Mouse (Mus musculus): ENCODE data around the gene Ptgir. TPM values are rescaled to one million over a fixed set of nuclear protein-coding genes. Genes with fewer than 3 reads are reported as not detected.
"Not testable (repeated sequence)": the region's sequence is repeated elsewhere in the genome, so short reads cannot be mapped to it uniquely, and the experiment has no call there.

Ptgir gene
- polyA plus RNA-seq, 1 experiment from 2014 or later: 2.2 TPM

GRCm38 (mm10) chr7:16948923-16949458, 42.7 kb downstream of the Ptgir start:
- WGBS (ENCODE audit: missing documents): 83% methylated on average over 8 of the region's 8 CpGs
- Histone ChIP-seq H3K4me3 (ENCODE audit: inconsistent target) (no peak overlapping the region), H3K27ac (no peak overlapping the region), H3K36me3 (ENCODE audit: inconsistent target) (no peaks in the 10 kb centered on the region), H3K79me2 (ENCODE audit: inconsistent target) (no peaks in the 10 kb centered on the region)

GRCm38 (mm10) chr7:16949908-16950841, 43.9 kb downstream of the Ptgir start:
- H3K27ac ChIP-seq: no peak overlapping the region
- H3K4me3 ChIP-seq (ENCODE audit: inconsistent target): no peak overlapping the region
- 10% methylated on average over 29 of the region's 29 CpGs for WGBS (ENCODE audit: missing documents)
- H3K79me2 ChIP-seq (ENCODE audit: inconsistent target): no peaks in the 10 kb centered on the region
- H3K36me3 ChIP-seq (ENCODE audit: inconsistent target): no peaks in the 10 kb centered on the region

GRCm38 (mm10) chr7:16950861-16951635, 44.8 kb downstream of the Ptgir start:
- no peak overlapping the region for H3K4me3 ChIP-seq (ENCODE audit: inconsistent target)
- WGBS (ENCODE audit: missing documents): 26% methylated on average over 15 of the region's 18 CpGs
- H3K36me3 ChIP-seq (ENCODE audit: inconsistent target): no peaks in the 10 kb centered on the region
- H3K27ac ChIP-seq: no peak overlapping the region
- H3K79me2 ChIP-seq (ENCODE audit: inconsistent target): no peaks in the 10 kb centered on the region

- not testable (repeated sequence) for H3K4me3 ChIP-seq (ENCODE audit: inconsistent target); H3K27ac ChIP-seq; H3K79me2 ChIP-seq (ENCODE audit: inconsistent target); H3K36me3 ChIP-seq (ENCODE audit: inconsistent target)
- WGBS (ENCODE audit: missing documents): 90% methylated on average over 2 of the region's 2 CpGs
Observed at GRCm38 (mm10) chr7:16953776-16954175, 47.5 kb downstream of the Ptgir start.

- Histone ChIP-seq H3K4me3 (ENCODE audit: inconsistent target) (no peak overlapping the region), H3K79me2 (ENCODE audit: inconsistent target) (no peaks in the 10 kb centered on the region), H3K36me3 (ENCODE audit: inconsistent target) (no peaks in the 10 kb centered on the region), H3K27ac (no peak overlapping the region)
- WGBS (ENCODE audit: missing documents): 71% methylated on average over 3 of the region's 4 CpGs
Observed at GRCm38 (mm10) chr7:16955712-16956111, 49.4 kb downstream of the Ptgir start.

- H3K36me3 ChIP-seq (ENCODE audit: inconsistent target): no peaks in the 10 kb centered on the region
- 85% methylated on average over 15 of the region's 15 CpGs for WGBS (ENCODE audit: missing documents)
- no peak overlapping the region for H3K4me3 ChIP-seq (ENCODE audit: inconsistent target)
- no peaks in the 10 kb centered on the region for H3K79me2 ChIP-seq (ENCODE audit: inconsistent target)
- H3K27ac ChIP-seq: no peak overlapping the region
Observed at GRCm38 (mm10) chr7:16956410-16957265, 50.3 kb downstream of the Ptgir start.

- 64% methylated on average over 16 of the region's 17 CpGs for WGBS (ENCODE audit: missing documents)
- H3K4me3 ChIP-seq (ENCODE audit: inconsistent target): no peak within 1 kb of the TSS
- no peak within 1 kb of the TSS for H3K27ac ChIP-seq
- H3K36me3 ChIP-seq (ENCODE audit: inconsistent target): no peaks in the 10 kb centered on the region
- H3K79me2 ChIP-seq (ENCODE audit: inconsistent target): no peaks in the 10 kb centered on the region
Observed at GRCm38 (mm10) chr7:16959539-16960187, 53.4 kb downstream of the Ptgir start, which contains the start of gene Pnmal1. Pnmal1 (plus strand) TSS chr7:16959679.

Other genes starting within 250 kb of the Ptgir start
- gene Ceacam15, start 230.8 kb upstream of the Ptgir start, polyA plus RNA-seq (2018): not detected in 3 replicates
- not detected in 3 replicates for gene Ceacam9, start 184.6 kb upstream of the Ptgir start, polyA plus RNA-seq (2018)
- gene Ap2s1, start 168.1 kb upstream of the Ptgir start, polyA plus RNA-seq (2018): 207 to 606 TPM (median 518 TPM) in 3 replicates
- gene Slc1a5, start 125.2 kb upstream of the Ptgir start, polyA plus RNA-seq (2018): 4.0 to 23.3 TPM (median 15.1 TPM) in 3 replicates
- 26.7 to 43.9 TPM (median 39.6 TPM) in 3 replicates for gene Strn4, start 90.6 kb upstream of the Ptgir start, polyA plus RNA-seq (2018)
- gene Fkrp, start 89.8 kb upstream of the Ptgir start, polyA plus RNA-seq (2018): 17.4 to 25.4 TPM (median 20.5 TPM) in 3 replicates
- gene Prkd2, start 63.6 kb upstream of the Ptgir start, polyA plus RNA-seq (2018): 3.7 to 6.1 TPM (median 4.8 TPM) in 3 replicates
- 0.15 to 0.32 TPM (median 0.31 TPM) in 3 replicates for gene Dact3, start 31.2 kb upstream of the Ptgir start, polyA plus RNA-seq (2018)
- not detected in 3 replicates for gene Gng8, start 14.7 kb upstream of the Ptgir start, polyA plus RNA-seq (2018)
- 148 to 197 TPM (median 177 TPM) in 3 replicates for gene Calm3, start 17.6 kb downstream of the Ptgir start, polyA plus RNA-seq (2018)
- not detected in 3 replicates for gene Pnmal2, start 38.2 kb downstream of the Ptgir start, polyA plus RNA-seq (2018)
- not detected in 3 replicates for gene Pnmal1, start 53.2 kb downstream of the Ptgir start, polyA plus RNA-seq (2018)
- not detected in 3 replicates for gene Gm42372, start 76.6 kb downstream of the Ptgir start, polyA plus RNA-seq (2018)
- gene Ccdc8, start 86.2 kb downstream of the Ptgir start, polyA plus RNA-seq (2018): 0.03 TPM in 1 of 3 replicates, not detected in the others
- 49.0 to 68.9 TPM (median 61.2 TPM) in 3 replicates for gene Ppp5c, start 121.4 kb downstream of the Ptgir start, polyA plus RNA-seq (2018)
- gene Hif3a, start 155.9 kb downstream of the Ptgir start, polyA plus RNA-seq (2018): not detected in 3 replicates
- not detected in 3 replicates for gene Psg16, start 167.6 kb downstream of the Ptgir start, polyA plus RNA-seq (2018)
- gene Ceacam3, start 243.8 kb downstream of the Ptgir start, polyA plus RNA-seq (2018): not detected in 3 replicates

Measured in macrophage (primary cell).